Mouse (Mus musculus): ENCODE measurements around the gene Ahnak.

- TF ChIP-seq CTCF (IDR thresholded peaks at IDR 0.05) (no peak), EP300 (IDR thresholded peaks at IDR 0.05; ENCODE audit: insufficient read depth, low read depth, low read length) (no peak), POLR2A (IDR thresholded peaks at IDR 0.05; ENCODE audit: insufficient read depth, low read depth, low read length) (no peak)
These were observed 72.3 kb downstream of the Ahnak start for GRCm38 (mm10) chr19:9061221-9061893.

All from heart, adult 2 months (tissue).